Mouse (Mus musculus) testis, postnatal 14 days (tissue): Measurements from ENCODE around the gene Asah2.
A peak's percentile ranks its signal among the peaks of the same experiment; 100 is the strongest.

Experiments
- DNase-seq: peaks from one replicate; pipeline ENCODE4 v3.0.0; 2021; ENCODE audit warnings: low spot score

Asah2 gene

DNA sequence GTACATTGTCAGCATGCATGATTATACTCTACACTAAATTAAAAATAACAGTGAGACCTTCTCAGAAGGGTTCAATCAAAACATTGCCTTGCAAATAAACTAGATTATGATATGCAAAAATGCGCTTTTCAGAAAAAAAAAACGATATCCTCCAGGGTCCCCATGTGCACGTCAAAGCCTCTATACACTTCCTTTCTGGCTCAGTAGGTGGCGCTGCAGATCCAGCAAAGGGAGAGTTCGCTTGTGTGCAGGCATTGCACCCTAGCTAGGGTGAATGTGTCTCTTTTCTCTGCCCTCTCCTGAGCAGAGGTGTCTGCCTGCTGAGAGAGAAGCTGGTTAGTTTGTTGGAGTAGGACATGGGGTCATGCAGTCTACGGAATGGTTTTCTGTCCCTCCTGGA is 136.0 kb downstream of the Asah2 start:
- peak; percentile 55 for DNase-seq

DNA sequence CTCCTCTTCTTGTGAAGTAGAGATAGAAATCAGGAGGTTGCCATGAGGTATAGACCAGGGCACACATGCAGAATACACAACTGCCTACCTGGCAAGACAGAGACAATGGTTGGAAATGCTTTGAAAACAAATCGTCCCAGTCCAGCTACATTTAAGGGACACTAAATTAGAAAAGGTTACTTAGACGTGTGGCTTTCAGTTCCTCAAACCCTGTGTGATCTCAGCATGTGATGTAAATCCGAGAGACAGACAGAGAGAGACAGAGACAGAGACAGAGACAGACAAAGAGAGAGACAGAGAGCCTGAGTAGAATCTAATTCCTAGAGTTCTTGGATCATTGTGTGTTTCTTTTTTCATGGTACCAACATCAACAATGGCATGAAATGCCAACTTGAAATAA is 136.6 kb downstream of the Asah2 start:
- no peak for DNase-seq

DNA sequence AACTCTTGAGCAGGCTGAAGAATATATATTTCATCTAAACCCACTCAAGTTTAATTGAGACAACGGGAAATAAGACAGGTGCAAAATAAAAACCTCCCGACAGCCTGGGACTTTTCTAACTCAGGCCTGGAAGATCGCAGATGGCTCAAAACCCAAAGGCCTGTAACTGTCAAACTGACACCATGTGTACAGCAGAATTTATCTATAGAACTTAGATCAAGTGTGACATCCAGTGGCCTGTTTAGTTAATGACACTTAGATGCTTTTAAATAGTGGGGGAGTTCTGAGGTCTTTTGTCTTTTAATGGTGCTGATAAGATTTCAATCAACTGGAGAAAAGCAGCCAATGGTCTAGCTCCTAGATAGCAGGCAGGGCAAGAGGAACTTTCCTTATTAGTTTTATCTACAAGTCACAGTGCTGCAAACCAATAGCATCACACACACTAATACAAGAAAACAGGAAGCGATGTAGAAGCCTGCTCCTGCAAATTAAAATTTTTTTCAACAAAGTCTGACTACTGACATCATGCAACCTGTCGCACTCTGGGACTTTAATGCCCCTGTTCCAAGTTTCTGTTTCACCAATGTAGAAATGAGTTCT is 140.0 kb downstream of the Asah2 start:
- no peak for DNase-seq

GRCm38 (mm10) chr19:31963147-31963546 is 144.9 kb downstream of the Asah2 start:
- DNase-seq = no peak

- no peak for DNase-seq
Measured at GRCm38 (mm10) chr19:31960434-31960833, 147.6 kb downstream of the Asah2 start.

DNA sequence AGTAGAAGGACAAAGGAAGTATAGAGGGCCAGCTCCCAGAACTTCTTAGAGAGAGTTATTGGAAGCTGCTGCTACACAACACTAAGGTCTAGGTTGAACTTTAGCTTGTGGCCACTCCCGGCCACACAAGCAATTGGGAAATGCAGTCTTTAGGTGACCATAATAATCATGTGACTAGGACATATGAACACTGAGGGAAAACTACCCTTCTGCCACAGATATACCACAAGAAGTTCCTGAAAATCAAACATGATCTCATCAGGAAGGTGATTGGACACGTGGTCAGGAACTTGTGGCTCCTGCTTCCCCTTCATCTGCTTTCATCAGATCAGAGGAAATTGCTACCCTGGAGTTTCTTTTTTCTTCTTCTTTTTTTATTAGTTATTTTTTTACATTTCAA is 151.7 kb downstream of the Asah2 start:
- DNase-seq = no peak

DNA sequence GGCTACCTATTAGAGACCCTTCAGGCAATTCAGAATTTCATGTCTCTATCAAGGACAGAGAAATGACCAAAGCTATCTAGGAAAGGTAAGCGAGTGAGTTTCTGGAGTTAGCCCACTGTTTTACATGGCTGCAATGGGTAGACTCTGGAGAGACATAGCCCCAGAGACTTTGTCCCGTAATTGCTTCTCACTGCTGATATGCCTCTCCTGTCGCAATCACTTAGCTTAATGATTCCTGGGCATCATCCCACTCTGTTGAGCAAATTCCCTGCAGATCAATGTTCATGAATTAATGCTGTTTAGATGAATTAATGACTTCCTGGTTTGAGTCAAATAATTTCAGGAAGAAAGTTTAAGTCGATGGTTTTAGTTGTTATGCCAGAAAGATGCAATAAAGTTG is 153.3 kb downstream of the Asah2 start:
- DNase-seq = no peak

- DNase-seq = no peak
Measured at GRCm38 (mm10) chr19:31954267-31954666, 153.7 kb downstream of the Asah2 start.

DNA sequence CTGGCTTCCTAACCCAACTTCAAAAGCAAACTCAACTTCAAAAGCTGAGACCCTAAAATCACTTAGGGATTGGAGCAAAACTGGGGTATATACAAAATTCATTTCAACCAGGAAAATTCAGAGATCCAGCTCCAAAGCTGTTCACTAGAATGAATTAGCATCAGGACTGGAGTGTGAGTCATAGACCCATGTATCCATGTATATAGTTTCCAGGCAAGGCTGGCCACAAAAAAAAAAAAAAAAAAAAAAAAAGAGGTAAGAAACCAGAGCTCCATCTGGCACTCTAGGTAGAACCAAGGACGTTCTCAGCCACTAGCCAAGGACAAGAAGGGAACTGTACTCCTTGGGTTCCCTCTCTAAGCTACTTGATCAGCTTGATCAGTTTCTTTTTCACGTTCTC is 154.2 kb downstream of the Asah2 start:
- DNase-seq = no peak

- no peak for DNase-seq
Measured at GRCm38 (mm10) chr19:31950793-31951489, 157.1 kb downstream of the Asah2 start.
